Mouse (Mus musculus): Measurements from ENCODE around the gene Ptcd3. TPM values are rescaled to one million over a fixed set of nuclear protein-coding genes. Genes with fewer than 3 reads are reported as not detected.
"Not testable (repeated sequence)": the region's sequence is repeated elsewhere in the genome, so short reads cannot be mapped to it uniquely, and the experiment has no call there.

The Ptcd3 gene
- polyA plus RNA-seq, 1 experiment: 155 TPM

- H3K36me3 ChIP-seq (ENCODE audit: control insufficient read depth, insufficient read depth, low read length, poor library complexity, severe bottlenecking): peaks cover 48% of the 10 kb centered on the region
- H3K9me3 ChIP-seq (replicated peaks; ENCODE audit: control insufficient read depth, insufficient read depth, low read length, poor library complexity, severe bottlenecking): no peaks in the 10 kb centered on the region
- no peaks in the 10 kb centered on the region for H3K27me3 ChIP-seq (ENCODE audit: control insufficient read depth, insufficient read depth, low read length, poor library complexity, severe bottlenecking)
- peak overlapping the region; percentile 32 for H3K9ac ChIP-seq (ENCODE audit: low read depth, poor library complexity, severe bottlenecking)
- no peaks in the 10 kb centered on the region for H3K4me1 ChIP-seq (ENCODE audit: control insufficient read depth, insufficient read depth, low read length)
- no peak overlapping the region for H3K27ac ChIP-seq (ENCODE audit: insufficient read depth, low read length)
- TF ChIP-seq EP300 (IDR thresholded peaks at IDR 0.05; ENCODE audit: insufficient read depth, low read depth, low read length) (no peak), POLR2A (IDR thresholded peaks at IDR 0.05; ENCODE audit: insufficient read depth, low read length) (no peak), CTCF (IDR thresholded peaks at IDR 0.05; ENCODE audit: low read depth, low read length) (no peak)
- H3K4me3 ChIP-seq (ENCODE audit: low read depth, low read length): peak overlapping the region; percentile 80
Observed at GRCm38 (mm10) chr6:71907702-71908235, 781 bp downstream of the Ptcd3 start.

- Histone ChIP-seq H3K9me3 (replicated peaks; ENCODE audit: control insufficient read depth, insufficient read depth, low read length, poor library complexity, severe bottlenecking) (no peaks in the 10 kb centered on the region), H3K27ac (ENCODE audit: insufficient read depth, low read length) (no peak overlapping the region), H3K36me3 (ENCODE audit: control insufficient read depth, insufficient read depth, low read length, poor library complexity, severe bottlenecking) (peaks cover 95% of the 10 kb centered on the region), H3K4me1 (ENCODE audit: control insufficient read depth, insufficient read depth, low read length) (no peaks in the 10 kb centered on the region), H3K4me3 (ENCODE audit: low read depth, low read length) (no peak overlapping the region), H3K27me3 (ENCODE audit: control insufficient read depth, insufficient read depth, low read length, poor library complexity, severe bottlenecking) (no peaks in the 10 kb centered on the region), H3K9ac (ENCODE audit: low read depth, poor library complexity, severe bottlenecking) (no peak overlapping the region)
- TF ChIP-seq CTCF (IDR thresholded peaks at IDR 0.05; ENCODE audit: low read depth, low read length) (no peak), EP300 (IDR thresholded peaks at IDR 0.05; ENCODE audit: insufficient read depth, low read depth, low read length) (no peak), POLR2A (IDR thresholded peaks at IDR 0.05; ENCODE audit: insufficient read depth, low read length) (no peak)
Observed at GRCm38 (mm10) chr6:71893263-71893662, 15.3 kb downstream of the Ptcd3 start.

GRCm38 (mm10) chr6:71877965-71878760 is 30.4 kb downstream of the Ptcd3 start:
- TF ChIP-seq CTCF (IDR thresholded peaks at IDR 0.05; ENCODE audit: low read depth, low read length): peak; percentile 11
- TF ChIP-seq POLR2A (IDR thresholded peaks at IDR 0.05; ENCODE audit: insufficient read depth, low read length): no peak
- Histone ChIP-seq H3K4me3 (ENCODE audit: low read depth, low read length) (no peak overlapping the region), H3K4me1 (ENCODE audit: control insufficient read depth, insufficient read depth, low read length) (no peaks in the 10 kb centered on the region), H3K36me3 (ENCODE audit: control insufficient read depth, insufficient read depth, low read length, poor library complexity, severe bottlenecking) (peaks cover 55% of the 10 kb centered on the region), H3K27me3 (ENCODE audit: control insufficient read depth, insufficient read depth, low read length, poor library complexity, severe bottlenecking) (no peaks in the 10 kb centered on the region), H3K9me3 (replicated peaks; ENCODE audit: control insufficient read depth, insufficient read depth, low read length, poor library complexity, severe bottlenecking) (no peaks in the 10 kb centered on the region), H3K27ac (ENCODE audit: insufficient read depth, low read length) (peak overlapping the region; percentile 17; the same call in 1 of the 2 replicates), H3K9ac (ENCODE audit: low read depth, poor library complexity, severe bottlenecking) (no peak overlapping the region)

GRCm38 (mm10) chr6:71871396-71871795 is 37.2 kb downstream of the Ptcd3 start:
- H3K4me3 ChIP-seq (ENCODE audit: low read depth, low read length): no peak overlapping the region
- no peaks in the 10 kb centered on the region for H3K9me3 ChIP-seq (replicated peaks; ENCODE audit: control insufficient read depth, insufficient read depth, low read length, poor library complexity, severe bottlenecking)
- H3K27me3 ChIP-seq (ENCODE audit: control insufficient read depth, insufficient read depth, low read length, poor library complexity, severe bottlenecking): no peaks in the 10 kb centered on the region
- H3K36me3 ChIP-seq (ENCODE audit: control insufficient read depth, insufficient read depth, low read length, poor library complexity, severe bottlenecking): peaks cover 53% of the 10 kb centered on the region
- H3K27ac ChIP-seq (ENCODE audit: insufficient read depth, low read length): no peak overlapping the region
- no peak overlapping the region for H3K9ac ChIP-seq (ENCODE audit: low read depth, poor library complexity, severe bottlenecking)
- TF ChIP-seq CTCF (IDR thresholded peaks at IDR 0.05; ENCODE audit: low read depth, low read length): no peak
- no peaks in the 10 kb centered on the region for H3K4me1 ChIP-seq (ENCODE audit: control insufficient read depth, insufficient read depth, low read length)

GRCm38 (mm10) chr6:71868809-71869208 is 39.7 kb downstream of the Ptcd3 start:
- peaks cover 11% of the 10 kb centered on the region for H3K9me3 ChIP-seq (replicated peaks; ENCODE audit: control insufficient read depth, insufficient read depth, low read length, poor library complexity, severe bottlenecking)
- H3K36me3 ChIP-seq (ENCODE audit: control insufficient read depth, insufficient read depth, low read length, poor library complexity, severe bottlenecking): peaks cover 61% of the 10 kb centered on the region
- no peak overlapping the region for H3K9ac ChIP-seq (ENCODE audit: low read depth, poor library complexity, severe bottlenecking)
- no peaks in the 10 kb centered on the region for H3K4me1 ChIP-seq (ENCODE audit: control insufficient read depth, insufficient read depth, low read length)
- TF ChIP-seq CTCF (IDR thresholded peaks at IDR 0.05; ENCODE audit: low read depth, low read length) (no peak), EP300 (IDR thresholded peaks at IDR 0.05; ENCODE audit: insufficient read depth, low read depth, low read length) (no peak), POLR2A (IDR thresholded peaks at IDR 0.05; ENCODE audit: insufficient read depth, low read length) (no peak)
- no peak overlapping the region for H3K4me3 ChIP-seq (ENCODE audit: low read depth, low read length)
- no peaks in the 10 kb centered on the region for H3K27me3 ChIP-seq (ENCODE audit: control insufficient read depth, insufficient read depth, low read length, poor library complexity, severe bottlenecking)
- H3K27ac ChIP-seq (ENCODE audit: insufficient read depth, low read length): no peak overlapping the region

GRCm38 (mm10) chr6:71867751-71868150 is 40.8 kb downstream of the Ptcd3 start:
- Histone ChIP-seq H3K27me3 (ENCODE audit: control insufficient read depth, insufficient read depth, low read length, poor library complexity, severe bottlenecking) (no peaks in the 10 kb centered on the region), H3K9ac (ENCODE audit: low read depth, poor library complexity, severe bottlenecking) (no peak overlapping the region), H3K4me1 (ENCODE audit: control insufficient read depth, insufficient read depth, low read length) (no peaks in the 10 kb centered on the region), H3K36me3 (ENCODE audit: control insufficient read depth, insufficient read depth, low read length, poor library complexity, severe bottlenecking) (peaks cover 59% of the 10 kb centered on the region), H3K27ac (ENCODE audit: insufficient read depth, low read length) (no peak overlapping the region), H3K4me3 (ENCODE audit: low read depth, low read length) (no peak overlapping the region), H3K9me3 (replicated peaks; ENCODE audit: control insufficient read depth, insufficient read depth, low read length, poor library complexity, severe bottlenecking) (peaks cover 11% of the 10 kb centered on the region)
- TF ChIP-seq CTCF (IDR thresholded peaks at IDR 0.05; ENCODE audit: low read depth, low read length): no peak
- no peak for TF ChIP-seq POLR2A (IDR thresholded peaks at IDR 0.05; ENCODE audit: insufficient read depth, low read length)
- no peak for TF ChIP-seq EP300 (IDR thresholded peaks at IDR 0.05; ENCODE audit: insufficient read depth, low read depth, low read length)

GRCm38 (mm10) chr6:71846906-71847305 is 61.6 kb downstream of the Ptcd3 start:
- not testable (repeated sequence) for H3K9me3 ChIP-seq (replicated peaks; ENCODE audit: control insufficient read depth, insufficient read depth, low read length, poor library complexity, severe bottlenecking); H3K27ac ChIP-seq (ENCODE audit: insufficient read depth, low read length); H3K4me1 ChIP-seq (ENCODE audit: control insufficient read depth, insufficient read depth, low read length); H3K4me3 ChIP-seq (ENCODE audit: low read depth, low read length); H3K9ac ChIP-seq (ENCODE audit: low read depth, poor library complexity, severe bottlenecking); H3K27me3 ChIP-seq (ENCODE audit: control insufficient read depth, insufficient read depth, low read length, poor library complexity, severe bottlenecking)
- peaks cover 22% of the 10 kb centered on the region for H3K36me3 ChIP-seq (ENCODE audit: control insufficient read depth, insufficient read depth, low read length, poor library complexity, severe bottlenecking)

Measured in ES-Bruce4 (cell line).